Mouse (Mus musculus): Measurements from ENCODE around the gene Ndufa11. TPM values are rescaled to one million over a fixed set of nuclear protein-coding genes. Genes with fewer than 3 reads are reported as not detected.

Ndufa11 gene
- polyA plus RNA-seq, 1 experiment from 2014 or later = 281 TPM

GRCm38 (mm10) chr17:56761077-56761476 lies 43.5 kb downstream of the Ndufa11 start:
- Histone ChIP-seq H3K4me3 (ENCODE audit: low read depth, low read length) (no peak overlapping the region), H3K9me3 (ENCODE audit: low read length) (no peaks in the 10 kb centered on the region), H3K9ac (replicated peaks) (no peak overlapping the region), H3K4me1 (ENCODE audit: insufficient read depth) (peaks cover 52% of the 10 kb centered on the region), H3K27ac (ENCODE audit: low read depth) (no peak overlapping the region), H3K36me3 (replicated peaks; ENCODE audit: insufficient read depth, low read length) (no peaks in the 10 kb centered on the region), H3K27me3 (ENCODE audit: insufficient read depth, low read length) (peaks cover 20% of the 10 kb centered on the region), H3K4me2 (ENCODE audit: low read depth, low read length) (0 out of 2 replicates have a peak overlapping the region, but pooled peaks have one; percentile 92)
- TF ChIP-seq EP300 (IDR thresholded peaks at IDR 0.05; ENCODE audit: low read depth) (no peak), CTCF (IDR thresholded peaks at IDR 0.05; ENCODE audit: low read depth) (no peak)
- DNase-seq (no peak), ATAC-seq (no peak)
- 66% methylated on average over 3 of the region's 3 CpGs for WGBS (ENCODE audit: insufficient replicate concordance)

- H3K27me3 ChIP-seq (ENCODE audit: insufficient read depth, low read length) = peaks cover 10% of the 10 kb centered on the region
- peak overlapping the region; percentile 55 for H3K4me3 ChIP-seq (ENCODE audit: low read depth, low read length)
- 0 out of 2 replicates have a peak, but pooled peaks cover under 1% of the 10 kb centered on the region for H3K36me3 ChIP-seq (replicated peaks; ENCODE audit: insufficient read depth, low read length)
- WGBS (ENCODE audit: insufficient replicate concordance) = 1% methylated on average over 25 of the region's 28 CpGs
- peak overlapping the region; percentile 55 for H3K27ac ChIP-seq (ENCODE audit: low read depth)
- TF ChIP-seq CTCF (IDR thresholded peaks at IDR 0.05; ENCODE audit: low read depth) = no peak
- TF ChIP-seq EP300 (IDR thresholded peaks at IDR 0.05; ENCODE audit: low read depth) = peak; percentile 95
- peak; percentile 95 for DNase-seq
- H3K9me3 ChIP-seq (ENCODE audit: low read length) = no peaks in the 10 kb centered on the region
- peak; percentile 43 for ATAC-seq
- peaks cover 49% of the 10 kb centered on the region for H3K4me1 ChIP-seq (ENCODE audit: insufficient read depth)
- H3K9ac ChIP-seq (replicated peaks) = peak overlapping the region; percentile 69
- H3K4me2 ChIP-seq (ENCODE audit: low read depth, low read length) = peak overlapping the region; percentile 92
These were observed 44.4 kb downstream of the Ndufa11 start for GRCm38 (mm10) chr17:56761991-56762410.

- peaks cover 8% of the 10 kb centered on the region; the same call in 1 of the 2 replicates for H3K36me3 ChIP-seq (replicated peaks; ENCODE audit: insufficient read depth, low read length)
- 36% methylated on average over 27 of the region's 27 CpGs for WGBS (ENCODE audit: insufficient replicate concordance)
- DNase-seq = peak; percentile 71
- no peak for ATAC-seq
- peak overlapping the region; percentile 12; the same call in 1 of the 2 replicates for H3K9ac ChIP-seq (replicated peaks)
- no peaks in the 10 kb centered on the region for H3K27me3 ChIP-seq (ENCODE audit: insufficient read depth, low read length)
- no peak overlapping the region for H3K4me3 ChIP-seq (ENCODE audit: low read depth, low read length)
- peak overlapping the region; percentile 92 for H3K4me2 ChIP-seq (ENCODE audit: low read depth, low read length)
- peaks cover 39% of the 10 kb centered on the region for H3K4me1 ChIP-seq (ENCODE audit: insufficient read depth)
- peak overlapping the region; percentile 55 for H3K27ac ChIP-seq (ENCODE audit: low read depth)
- TF ChIP-seq CTCF (IDR thresholded peaks at IDR 0.05; ENCODE audit: low read depth) = peak; percentile 100
- no peak for TF ChIP-seq EP300 (IDR thresholded peaks at IDR 0.05; ENCODE audit: low read depth)
- no peaks in the 10 kb centered on the region for H3K9me3 ChIP-seq (ENCODE audit: low read length)
These were observed 45.5 kb downstream of the Ndufa11 start for GRCm38 (mm10) chr17:56762769-56763731.

DNA sequence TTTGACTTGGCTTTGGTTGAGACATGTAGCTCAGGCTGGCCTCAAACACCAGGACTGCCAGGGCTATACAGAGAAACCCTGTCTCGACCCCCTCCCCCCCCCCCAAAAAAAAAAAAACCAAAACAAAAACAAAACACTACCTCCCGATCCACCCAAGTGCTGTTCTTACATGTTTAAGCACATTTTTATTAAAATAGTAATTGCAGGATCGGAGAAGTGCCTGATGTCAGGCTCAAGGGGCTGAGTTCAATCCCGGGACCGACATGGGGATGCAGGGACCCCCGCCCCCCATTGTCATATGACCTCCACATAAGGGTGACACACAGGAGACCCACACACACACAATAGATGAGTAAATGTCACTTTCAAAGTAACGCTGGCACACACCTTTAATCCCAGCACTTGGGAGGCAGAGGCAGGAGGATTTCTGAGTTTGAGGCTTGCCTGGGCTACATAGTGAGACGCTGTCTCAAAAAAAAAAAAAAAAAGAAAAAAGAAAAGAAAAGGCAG lies 46.2 kb downstream of the Ndufa11 start:
- peaks cover 34% of the 10 kb centered on the region for H3K4me1 ChIP-seq (ENCODE audit: insufficient read depth)
- H3K27me3 ChIP-seq (ENCODE audit: insufficient read depth, low read length) = no peaks in the 10 kb centered on the region
- peak overlapping the region; percentile 72 for H3K4me3 ChIP-seq (ENCODE audit: low read depth, low read length)
- TF ChIP-seq CTCF (IDR thresholded peaks at IDR 0.05; ENCODE audit: low read depth) (no peak), EP300 (IDR thresholded peaks at IDR 0.05; ENCODE audit: low read depth) (no peak)
- DNase-seq = no peak
- peak overlapping the region; percentile 92 for H3K27ac ChIP-seq (ENCODE audit: low read depth)
- WGBS (ENCODE audit: insufficient replicate concordance) = 63% methylated on average over 8 of the region's 8 CpGs
- no peaks in the 10 kb centered on the region for H3K9me3 ChIP-seq (ENCODE audit: low read length)
- no peak overlapping the region; the same call in 1 of the 2 replicates for H3K9ac ChIP-seq (replicated peaks)
- peak overlapping the region; percentile 92 for H3K4me2 ChIP-seq (ENCODE audit: low read depth, low read length)
- no peak for ATAC-seq
- peaks cover 15% of the 10 kb centered on the region for H3K36me3 ChIP-seq (replicated peaks; ENCODE audit: insufficient read depth, low read length)

- Histone ChIP-seq H3K9ac (replicated peaks) (peak within 1 kb of the TSS; percentile 78), H3K27me3 (ENCODE audit: insufficient read depth, low read length) (no peaks in the 10 kb centered on the region), H3K4me1 (ENCODE audit: insufficient read depth) (peaks cover 34% of the 10 kb centered on the region), H3K4me3 (ENCODE audit: low read depth, low read length) (peak within 1 kb of the TSS; percentile 72), H3K27ac (ENCODE audit: low read depth) (peak within 1 kb of the TSS; percentile 92), H3K36me3 (replicated peaks; ENCODE audit: insufficient read depth, low read length) (peaks cover 24% of the 10 kb centered on the region), H3K9me3 (ENCODE audit: low read length) (no peaks in the 10 kb centered on the region), H3K4me2 (ENCODE audit: low read depth, low read length) (peak within 1 kb of the TSS; percentile 92)
- peak; percentile 90 for DNase-seq
- peak; percentile 87 for ATAC-seq
- no peak for TF ChIP-seq EP300 (IDR thresholded peaks at IDR 0.05; ENCODE audit: low read depth)
- no peak for TF ChIP-seq CTCF (IDR thresholded peaks at IDR 0.05; ENCODE audit: low read depth)
- WGBS (ENCODE audit: insufficient replicate concordance) = under 1% methylated on average over 56 of the region's 58 CpGs
These were observed 47.1 kb downstream of the Ndufa11 start, which contains the start of gene Dus3l for GRCm38 (mm10) chr17:56764474-56765354. Gene Dus3l (plus strand): TSS chr17:56764757.
